Mouse (Mus musculus): ENCODE measurements around the gene Ankrd33. TPM values are rescaled to one million over a fixed set of nuclear protein-coding genes. Genes with fewer than 3 reads are reported as not detected.
A peak's percentile ranks its signal among the peaks of the same experiment; 100 is the strongest.

The Ankrd33 gene
- polyA plus RNA-seq (2014; fragmentation: Nextera tagmentation; extraction: Ambion mirVana), result 0.18 TPM in 1 of 2 replicates, not detected in the other

GRCm38 (mm10) chr15:101115511-101116110 is at the start of gene Ankrd33:
Gene Ankrd33, plus strand, starts transcription at chr15:101115755.
- no peak within 1 kb of the TSS for H3K27ac ChIP-seq (ENCODE audit: low read depth, low read length)
- no peak within 1 kb of the TSS for H3K4me3 ChIP-seq (ENCODE audit: low read depth, low read length)
- no peak for ATAC-seq (ENCODE audit: low read depth)
- H3K4me2 ChIP-seq (ENCODE audit: low read depth, low read length), result no peak within 1 kb of the TSS
- no peaks in the 10 kb centered on the region for H3K4me1 ChIP-seq (ENCODE audit: control insufficient read depth, insufficient read depth, low read length)
- no peaks in the 10 kb centered on the region for H3K27me3 ChIP-seq (ENCODE audit: control insufficient read depth, insufficient read depth, low read length)
- no peaks in the 10 kb centered on the region for H3K9me3 ChIP-seq (ENCODE audit: control insufficient read depth, low read length)
- WGBS, result 86% methylated on average over 5 of the region's 5 CpGs
- no peaks in the 10 kb centered on the region for H3K36me3 ChIP-seq (ENCODE audit: control insufficient read depth, insufficient read depth, low read length)
- H3K9ac ChIP-seq (replicated peaks; ENCODE audit: low read depth, low read length), result no peak within 1 kb of the TSS

DNA sequence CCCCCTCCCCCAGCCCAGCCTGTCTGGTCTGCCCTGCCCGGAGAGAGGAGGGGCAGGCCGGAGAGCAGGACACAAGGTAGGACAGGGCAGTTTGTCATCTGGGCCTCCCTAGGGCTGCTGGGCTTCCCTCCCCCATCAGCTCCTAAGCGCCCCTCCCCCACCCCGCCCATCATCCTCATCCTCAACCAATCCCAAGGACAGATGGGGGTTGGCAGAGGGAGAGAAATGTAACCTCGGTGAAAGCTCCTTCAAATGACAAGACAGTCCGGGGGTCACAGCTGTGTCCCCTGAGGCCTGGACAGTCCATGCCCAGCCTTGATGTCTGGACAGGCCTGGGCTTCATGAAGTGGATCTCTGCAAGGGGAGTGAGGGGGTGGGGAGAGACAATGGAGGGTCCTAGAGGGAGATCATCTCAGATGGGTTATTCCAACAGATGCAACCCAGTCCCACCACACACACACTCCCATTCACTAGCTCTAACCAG is 49.1 kb upstream of the Ankrd33 start:
- 4% methylated on average over 6 of the region's 6 CpGs for WGBS
- Histone ChIP-seq H3K4me3 (ENCODE audit: low read depth, low read length) (no peak overlapping the region), H3K27me3 (ENCODE audit: control insufficient read depth, insufficient read depth, low read length) (no peaks in the 10 kb centered on the region), H3K4me2 (ENCODE audit: low read depth, low read length) (no peak overlapping the region), H3K4me1 (ENCODE audit: control insufficient read depth, insufficient read depth, low read length) (peaks cover 27% of the 10 kb centered on the region), H3K27ac (ENCODE audit: low read depth, low read length) (no peak overlapping the region), H3K9me3 (ENCODE audit: control insufficient read depth, low read length) (no peaks in the 10 kb centered on the region), H3K36me3 (ENCODE audit: control insufficient read depth, insufficient read depth, low read length) (no peaks in the 10 kb centered on the region), H3K9ac (replicated peaks; ENCODE audit: low read depth, low read length) (no peak overlapping the region)
- ATAC-seq (ENCODE audit: low read depth), result no peak; the same call in 1 of the 2 replicates

DNA sequence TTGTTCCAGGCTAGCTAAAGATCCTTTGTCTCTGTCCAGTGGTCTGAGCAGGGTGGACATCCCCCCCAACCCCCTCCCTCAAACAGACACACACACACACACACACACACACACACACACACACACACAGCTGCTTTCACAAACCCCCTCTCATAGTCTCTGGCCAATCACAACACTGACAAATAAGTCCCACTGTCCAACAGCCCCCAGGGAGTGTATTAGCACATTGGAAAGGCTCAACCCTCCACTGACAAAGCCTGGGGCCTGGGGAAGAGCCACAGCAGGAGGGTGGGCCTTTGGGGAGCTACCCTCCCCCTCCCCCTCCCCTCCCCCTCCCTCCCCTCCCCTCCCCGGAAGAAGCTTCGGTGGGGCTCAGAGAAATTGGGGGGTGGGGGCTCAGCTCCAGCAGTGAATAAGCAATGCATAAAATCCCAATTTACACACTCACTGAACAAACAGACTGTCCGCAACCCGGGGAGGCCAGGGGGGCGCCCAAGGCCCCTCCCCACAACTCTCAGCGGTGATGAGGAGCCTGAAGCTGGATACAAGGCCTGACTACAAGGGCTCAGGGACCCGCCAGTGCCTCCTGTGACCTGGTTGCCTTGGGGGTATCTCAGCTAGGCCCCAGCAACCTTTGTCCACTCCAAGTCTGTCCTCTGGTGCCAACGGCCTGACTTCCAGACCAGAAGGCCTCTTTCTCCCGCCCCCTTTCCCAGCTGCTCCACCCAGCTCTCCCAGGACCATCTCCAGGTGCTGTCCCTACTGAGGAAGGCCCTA is 48.4 kb upstream of the Ankrd33 start:
- WGBS, result 14% methylated on average over 7 of the region's 9 CpGs
- no peak overlapping the region for H3K9ac ChIP-seq (replicated peaks; ENCODE audit: low read depth, low read length)
- H3K4me1 ChIP-seq (ENCODE audit: control insufficient read depth, insufficient read depth, low read length), result peaks cover 27% of the 10 kb centered on the region
- no peak overlapping the region for H3K4me2 ChIP-seq (ENCODE audit: low read depth, low read length)
- no peak overlapping the region for H3K27ac ChIP-seq (ENCODE audit: low read depth, low read length)
- no peak overlapping the region for H3K4me3 ChIP-seq (ENCODE audit: low read depth, low read length)
- H3K9me3 ChIP-seq (ENCODE audit: control insufficient read depth, low read length), result no peaks in the 10 kb centered on the region
- no peaks in the 10 kb centered on the region for H3K36me3 ChIP-seq (ENCODE audit: control insufficient read depth, insufficient read depth, low read length)
- ATAC-seq (ENCODE audit: low read depth), result peak; percentile 49; the same call in 1 of the 2 replicates
- no peaks in the 10 kb centered on the region for H3K27me3 ChIP-seq (ENCODE audit: control insufficient read depth, insufficient read depth, low read length)

DNA sequence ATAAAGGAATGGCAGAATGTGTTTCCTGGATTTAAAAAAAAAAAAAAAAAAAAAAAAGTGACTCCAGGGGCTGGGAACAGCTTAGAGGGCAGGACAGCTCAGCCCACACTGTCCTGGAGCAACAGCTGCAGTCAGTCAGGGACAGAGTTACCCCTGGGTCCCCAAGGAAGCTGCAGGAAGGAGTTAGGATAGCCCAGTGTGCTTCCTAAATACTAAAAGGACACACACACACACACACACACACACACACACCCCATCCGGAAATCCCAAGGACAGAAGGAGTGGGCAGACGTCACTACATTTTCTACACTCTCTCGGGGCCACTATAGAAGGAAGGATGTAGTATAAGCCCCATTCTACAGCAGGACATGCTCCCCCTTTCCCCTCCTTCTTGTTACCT is 47.5 kb upstream of the Ankrd33 start:
- no peak for ATAC-seq (ENCODE audit: low read depth)
- Histone ChIP-seq H3K9me3 (ENCODE audit: control insufficient read depth, low read length) (no peaks in the 10 kb centered on the region), H3K4me3 (ENCODE audit: low read depth, low read length) (no peak overlapping the region)

DNA sequence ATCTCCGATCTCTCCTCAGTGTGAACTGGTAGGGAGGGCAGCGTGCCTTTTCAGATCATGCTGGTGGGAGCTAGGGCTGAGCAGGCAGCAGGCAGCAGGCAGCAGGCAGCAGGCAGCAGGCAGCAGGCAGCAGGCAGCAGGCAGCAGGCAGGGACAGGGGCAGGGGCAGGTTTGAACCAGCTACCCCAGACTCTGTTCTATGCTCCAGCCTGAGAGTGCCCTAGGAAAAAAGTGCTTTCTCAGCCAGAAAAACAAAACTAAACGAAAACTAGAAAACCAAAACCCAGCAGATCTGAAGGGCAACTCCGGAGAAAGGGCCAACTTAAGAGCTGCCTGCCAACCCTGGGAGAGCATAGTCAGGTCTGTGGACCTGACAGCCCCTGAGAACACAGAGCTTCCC is 46.9 kb upstream of the Ankrd33 start:
- Histone ChIP-seq H3K27me3 (ENCODE audit: control insufficient read depth, insufficient read depth, low read length) (no peaks in the 10 kb centered on the region), H3K9ac (replicated peaks; ENCODE audit: low read depth, low read length) (no peak overlapping the region), H3K4me1 (ENCODE audit: control insufficient read depth, insufficient read depth, low read length) (peaks cover 28% of the 10 kb centered on the region), H3K4me2 (ENCODE audit: low read depth, low read length) (no peak overlapping the region), H3K4me3 (ENCODE audit: low read depth, low read length) (no peak overlapping the region), H3K9me3 (ENCODE audit: control insufficient read depth, low read length) (no peaks in the 10 kb centered on the region), H3K36me3 (ENCODE audit: control insufficient read depth, insufficient read depth, low read length) (no peaks in the 10 kb centered on the region), H3K27ac (ENCODE audit: low read depth, low read length) (no peak overlapping the region)
- WGBS, result 61% methylated on average over 4 of the region's 4 CpGs
- ATAC-seq (ENCODE audit: low read depth), result no peak

More for the DNA sequence above, 47.5 kb upstream of the Ankrd33 start:
- Histone ChIP-seq H3K36me3 (ENCODE audit: control insufficient read depth, insufficient read depth, low read length) (no peaks in the 10 kb centered on the region), H3K9ac (replicated peaks; ENCODE audit: low read depth, low read length) (no peak overlapping the region), H3K4me2 (ENCODE audit: low read depth, low read length) (no peak overlapping the region), H3K27ac (ENCODE audit: low read depth, low read length) (no peak overlapping the region), H3K4me1 (ENCODE audit: control insufficient read depth, insufficient read depth, low read length) (peaks cover 27% of the 10 kb centered on the region), H3K27me3 (ENCODE audit: control insufficient read depth, insufficient read depth, low read length) (no peaks in the 10 kb centered on the region)
- 48% methylated on average over 3 of the region's 3 CpGs for WGBS

- Histone ChIP-seq H3K36me3 (ENCODE audit: control insufficient read depth, insufficient read depth, low read length) (no peaks in the 10 kb centered on the region), H3K4me3 (ENCODE audit: low read depth, low read length) (no peak overlapping the region), H3K27ac (ENCODE audit: low read depth, low read length) (no peak overlapping the region), H3K9ac (replicated peaks; ENCODE audit: low read depth, low read length) (no peak overlapping the region), H3K4me2 (ENCODE audit: low read depth, low read length) (no peak overlapping the region), H3K27me3 (ENCODE audit: control insufficient read depth, insufficient read depth, low read length) (no peaks in the 10 kb centered on the region), H3K4me1 (ENCODE audit: control insufficient read depth, insufficient read depth, low read length) (peaks cover 32% of the 10 kb centered on the region), H3K9me3 (ENCODE audit: control insufficient read depth, low read length) (no peaks in the 10 kb centered on the region)
- WGBS, result 42% methylated on average over 9 of the region's 9 CpGs
- ATAC-seq (ENCODE audit: low read depth), result no peak
Observed at GRCm38 (mm10) chr15:101069641-101070190, 45.8 kb upstream of the Ankrd33 start.

DNA sequence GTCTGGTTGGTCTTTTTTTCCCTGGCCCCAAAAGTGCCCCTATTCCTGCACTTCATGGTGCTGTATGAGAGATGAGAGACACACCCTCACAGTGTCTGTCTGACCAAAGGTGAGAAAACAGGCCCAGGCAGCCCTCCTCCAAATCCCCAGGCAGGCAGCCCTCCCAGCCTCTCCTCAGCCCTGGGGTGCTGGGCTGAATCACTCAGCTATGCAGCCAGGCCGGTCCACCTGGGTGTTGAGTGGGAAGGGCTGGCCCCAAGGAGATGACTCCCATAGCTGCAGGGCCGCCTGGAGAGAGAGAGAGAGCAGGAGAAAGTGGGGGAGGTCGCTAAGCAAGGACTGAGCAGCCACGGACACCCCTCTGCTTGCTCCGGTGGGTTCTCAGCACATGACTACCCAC is 44.8 kb upstream of the Ankrd33 start:
- Histone ChIP-seq H3K4me1 (ENCODE audit: control insufficient read depth, insufficient read depth, low read length) (peaks cover 31% of the 10 kb centered on the region), H3K4me2 (ENCODE audit: low read depth, low read length) (no peak overlapping the region), H3K9me3 (ENCODE audit: control insufficient read depth, low read length) (no peaks in the 10 kb centered on the region), H3K9ac (replicated peaks; ENCODE audit: low read depth, low read length) (no peak overlapping the region), H3K27me3 (ENCODE audit: control insufficient read depth, insufficient read depth, low read length) (no peaks in the 10 kb centered on the region), H3K27ac (ENCODE audit: low read depth, low read length) (no peak overlapping the region), H3K36me3 (ENCODE audit: control insufficient read depth, insufficient read depth, low read length) (no peaks in the 10 kb centered on the region), H3K4me3 (ENCODE audit: low read depth, low read length) (no peak overlapping the region)
- WGBS, result 21% methylated on average over 5 of the region's 5 CpGs
- ATAC-seq (ENCODE audit: low read depth), result no peak

DNA sequence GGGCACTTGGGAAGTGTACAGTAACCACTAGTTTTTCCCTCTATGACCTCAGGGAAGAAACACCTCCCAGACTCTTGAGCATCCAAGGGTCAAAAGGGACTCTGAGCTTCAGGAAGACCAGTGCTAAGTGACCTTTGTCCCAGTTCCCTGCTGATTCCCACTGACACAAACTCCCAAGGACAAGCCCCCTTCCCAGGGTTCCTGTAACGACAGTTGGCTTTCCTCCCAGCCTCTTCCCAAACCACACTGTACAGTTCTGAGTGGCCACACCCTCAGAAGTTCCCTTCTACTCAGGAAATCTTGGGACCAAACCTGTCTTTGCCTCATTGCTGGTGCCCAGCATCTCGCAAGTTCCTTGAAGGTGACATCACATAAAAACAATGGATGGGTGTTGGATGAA is 42.8 kb upstream of the Ankrd33 start:
- H3K4me1 ChIP-seq (ENCODE audit: control insufficient read depth, insufficient read depth, low read length), result peaks cover 26% of the 10 kb centered on the region
- no peak for ATAC-seq (ENCODE audit: low read depth)
- no peak overlapping the region for H3K27ac ChIP-seq (ENCODE audit: low read depth, low read length)
- WGBS, result 64% methylated on average over 2 of the region's 2 CpGs
- H3K4me3 ChIP-seq (ENCODE audit: low read depth, low read length), result no peak overlapping the region
- no peak overlapping the region for H3K4me2 ChIP-seq (ENCODE audit: low read depth, low read length)
- no peaks in the 10 kb centered on the region for H3K27me3 ChIP-seq (ENCODE audit: control insufficient read depth, insufficient read depth, low read length)
- no peak overlapping the region for H3K9ac ChIP-seq (replicated peaks; ENCODE audit: low read depth, low read length)
- no peaks in the 10 kb centered on the region for H3K9me3 ChIP-seq (ENCODE audit: control insufficient read depth, low read length)
- H3K36me3 ChIP-seq (ENCODE audit: control insufficient read depth, insufficient read depth, low read length), result no peaks in the 10 kb centered on the region

DNA sequence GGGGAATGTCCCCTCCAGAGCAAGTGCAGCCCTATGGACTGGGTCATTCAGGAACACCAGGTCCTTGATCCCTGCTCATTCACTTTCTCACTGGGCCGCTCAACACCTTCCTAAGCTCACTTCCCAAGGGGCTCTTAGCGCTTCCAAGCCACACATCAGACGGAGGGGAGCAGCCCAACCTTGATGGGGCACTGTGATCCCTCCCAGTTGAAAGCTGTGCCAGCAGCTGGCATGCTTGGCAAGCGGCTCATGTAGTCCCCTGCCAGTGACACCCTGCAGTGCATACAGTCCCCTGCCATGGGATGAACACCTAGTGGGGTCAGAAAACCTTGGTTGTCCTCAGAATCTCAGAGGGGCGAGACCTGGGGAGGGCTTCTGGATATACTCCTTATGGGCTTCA is 41.5 kb upstream of the Ankrd33 start:
- Histone ChIP-seq H3K27me3 (ENCODE audit: control insufficient read depth, insufficient read depth, low read length) (no peaks in the 10 kb centered on the region), H3K9ac (replicated peaks; ENCODE audit: low read depth, low read length) (no peak overlapping the region), H3K4me3 (ENCODE audit: low read depth, low read length) (no peak overlapping the region), H3K4me2 (ENCODE audit: low read depth, low read length) (no peak overlapping the region), H3K27ac (ENCODE audit: low read depth, low read length) (no peak overlapping the region), H3K9me3 (ENCODE audit: control insufficient read depth, low read length) (no peaks in the 10 kb centered on the region), H3K36me3 (ENCODE audit: control insufficient read depth, insufficient read depth, low read length) (no peaks in the 10 kb centered on the region), H3K4me1 (ENCODE audit: control insufficient read depth, insufficient read depth, low read length) (peaks cover 26% of the 10 kb centered on the region)
- 66% methylated on average over 5 of the region's 5 CpGs for WGBS
- no peak for ATAC-seq (ENCODE audit: low read depth)
